ENCODE assay signal across 8 mouse cellular contexts in genomic region chr4:135856223-135857091, GRCm38 (mm10). TPM values are rescaled to one million over a fixed set of nuclear protein-coding genes. Genes with fewer than 3 reads are reported as not detected.
DNase-seq lines count a peak whose midpoint lies in the region; ATAC-seq and TF ChIP-seq lines count a peak whose summit lies in the region.

No protein-coding gene starts in this region.

- H3K9ac ChIP-seq in heart, postnatal 0 days (replicated peaks; ENCODE audit: low read depth, low read length): peak overlapping the region; percentile 90
- H3K9ac ChIP-seq in lung, embryonic 16.5 days (ENCODE audit: low read length): peak overlapping the region; percentile 88

- no peak; the same call in 1 of the 2 replicates for TF ChIP-seq EP300 in heart, postnatal 0 days (IDR thresholded peaks at IDR 0.05; ENCODE audit: low read depth)

- no peak for TF ChIP-seq CTCF in E14TG2a.4 (conservative IDR thresholded peaks at IDR 0.05; ENCODE audit: low read length)
- TF ChIP-seq CTCF in bone marrow, adult 2 months (IDR thresholded peaks at IDR 0.05; ENCODE audit: control insufficient read depth, insufficient read depth, low read length): no peak
- TF ChIP-seq CTCF in heart, postnatal 0 days (IDR thresholded peaks at IDR 0.05; ENCODE audit: low read depth): no peak

- TF ChIP-seq POLR2A in bone marrow, adult 2 months (IDR thresholded peaks at IDR 0.05; ENCODE audit: borderline replicate concordance, control insufficient read depth, low read depth, low read length): no peak

- peaks cover 55% of the 10 kb centered on the region for H3K4me1 ChIP-seq in E14TG2a.4 (replicated peaks; ENCODE audit: low read depth, low read length)
- H3K4me1 ChIP-seq in bone marrow, adult 2 months (ENCODE audit: control insufficient read depth, insufficient read depth, low read length): peaks cover 2% of the 10 kb centered on the region; the same call in 1 of the 2 replicates
- peaks cover 31% of the 10 kb centered on the region for H3K4me1 ChIP-seq in heart, postnatal 0 days (ENCODE audit: control insufficient read depth, insufficient read depth)
- H3K4me1 ChIP-seq in lung, embryonic 16.5 days (replicated peaks; ENCODE audit: control insufficient read depth, insufficient read depth, low read length): peaks cover 32% of the 10 kb centered on the region

- peak overlapping the region; percentile 83 for H3K4me2 ChIP-seq in heart, postnatal 0 days (ENCODE audit: low read depth, low read length)
- H3K4me2 ChIP-seq in lung, embryonic 16.5 days (ENCODE audit: low read depth, low read length): peak overlapping the region; percentile 76

- peak; percentile 74 for DNase-seq in heart, postnatal 0 days (ENCODE audit: low spot score)
- DNase-seq in kidney, postnatal 4 days: peak; percentile 77 to 88
- DNase-seq in retina, postnatal 1 day: peak; percentile 82
- peak; percentile 37 for DNase-seq in urinary bladder, postnatal 10 days (ENCODE audit: low spot score)

- peaks cover 36% of the 10 kb centered on the region for H3K36me3 ChIP-seq in E14TG2a.4 (ENCODE audit: insufficient read depth, low read length)
- H3K36me3 ChIP-seq in heart, postnatal 0 days (replicated peaks; ENCODE audit: control insufficient read depth, insufficient read depth, low read length): no peaks in the 10 kb centered on the region
- H3K36me3 ChIP-seq in lung, embryonic 16.5 days (ENCODE audit: control insufficient read depth, insufficient read depth, low read length): no peaks in the 10 kb centered on the region

- no peaks in the 10 kb centered on the region for H3K27me3 ChIP-seq in E14TG2a.4 (ENCODE audit: insufficient read depth, low read length)
- no peaks in the 10 kb centered on the region for H3K27me3 ChIP-seq in heart, postnatal 0 days (ENCODE audit: control insufficient read depth, insufficient read depth, low read length)
- no peaks in the 10 kb centered on the region for H3K27me3 ChIP-seq in lung, embryonic 16.5 days (ENCODE audit: control insufficient read depth, insufficient read depth, low read depth, low read length)

- H3K9me3 ChIP-seq in E14TG2a.4 (ENCODE audit: low read length): no peaks in the 10 kb centered on the region
- H3K9me3 ChIP-seq in heart, postnatal 0 days (replicated peaks; ENCODE audit: control insufficient read depth, low read length): no peaks in the 10 kb centered on the region
- H3K9me3 ChIP-seq in lung, embryonic 16.5 days (ENCODE audit: control insufficient read depth, low read length): no peaks in the 10 kb centered on the region

- peak; percentile 11 for ATAC-seq in erythroid progenitor cell, adult 5-6 weeks (replicated peaks; ENCODE audit: low FRiP score, poor library complexity, severe bottlenecking)
- ATAC-seq in heart, postnatal 0 days (ENCODE audit: insufficient read depth, low read depth): peak; percentile 75
- ATAC-seq in lung, embryonic 16.5 days (ENCODE audit: low read depth): peak; percentile 73

- under 1% methylated on average over 91 of the region's 91 CpGs for WGBS in bone marrow, adult 2 months
- under 1% methylated on average over 85 of the region's 91 CpGs for WGBS in heart, postnatal 0 days
- WGBS in lung, embryonic 16.5 days: under 1% methylated on average over 90 of the region's 91 CpGs

- H3K27ac ChIP-seq in bone marrow, adult 2 months (ENCODE audit: control insufficient read depth, insufficient read depth, low read depth, low read length, poor library complexity): peak overlapping the region; percentile 99
- H3K27ac ChIP-seq in heart, postnatal 0 days (ENCODE audit: low read depth): peak overlapping the region; percentile 98
- H3K27ac ChIP-seq in lung, embryonic 16.5 days (ENCODE audit: low read length): peak overlapping the region; percentile 99

- H3K4me3 ChIP-seq in E14TG2a.4 (replicated peaks; ENCODE audit: low read length): peak overlapping the region; percentile 96
- H3K4me3 ChIP-seq in bone marrow, adult 2 months (replicated peaks; ENCODE audit: control insufficient read depth, low read depth, low read length): peak overlapping the region; percentile 82
- H3K4me3 ChIP-seq in heart, postnatal 0 days (ENCODE audit: low read depth, low read length): peak overlapping the region; percentile 93
- peak overlapping the region; percentile 91 for H3K4me3 ChIP-seq in lung, embryonic 16.5 days (ENCODE audit: low read length)

RNA-seq across cellular contexts. Expression of gene Srsf10, which starts 0.9 kb away (rescaled TPM):
- polyA plus RNA-seq in bone marrow, adult 2 months (2011; ENCODE audit: insufficient read depth, insufficient read length, low replicate concordance, missing spikeins): 221 and 300 TPM in 2 replicates
- total RNA-seq in erythroid progenitor cell, adult 5-6 weeks (2015; ENCODE audit: low replicate concordance): 410 and 552 TPM in 2 replicates
- total RNA-seq in erythroid progenitor cell, adult 5-6 weeks (2017; ENCODE audit: low replicate concordance): 431 and 814 TPM in 2 replicates
- 51.8 and 63.6 TPM in 2 replicates for total RNA-seq in heart, postnatal 0 days (2014; rRNA removed; ENCODE audit: low replicate concordance)
- 97.0 and 102 TPM in 2 replicates for polyA plus RNA-seq in heart, postnatal 0 days (2015; fragmentation: Nextera tagmentation; extraction: Ambion mirVana)
- 245 and 264 TPM in 2 replicates for polyA plus RNA-seq in lung, embryonic 16.5 days (2015; fragmentation: Nextera tagmentation; extraction: Ambion mirVana)

RNA-seq across cellular contexts. Expression of gene Pnrc2, which starts 17.2 kb away (rescaled TPM):
- polyA plus RNA-seq in bone marrow, adult 2 months (2011; ENCODE audit: insufficient read depth, insufficient read length, low replicate concordance, missing spikeins): 37.3 and 38.3 TPM in 2 replicates
- 245 and 298 TPM in 2 replicates for total RNA-seq in erythroid progenitor cell, adult 5-6 weeks (2015; ENCODE audit: low replicate concordance)
- 215 and 282 TPM in 2 replicates for total RNA-seq in erythroid progenitor cell, adult 5-6 weeks (2017; ENCODE audit: low replicate concordance)
- total RNA-seq in heart, postnatal 0 days (2014; rRNA removed; ENCODE audit: low replicate concordance): 78.7 and 80.8 TPM in 2 replicates
- 107 and 111 TPM in 2 replicates for polyA plus RNA-seq in heart, postnatal 0 days (2015; fragmentation: Nextera tagmentation; extraction: Ambion mirVana)
- 217 and 224 TPM in 2 replicates for polyA plus RNA-seq in lung, embryonic 16.5 days (2015; fragmentation: Nextera tagmentation; extraction: Ambion mirVana)

RNA-seq across cellular contexts. Expression of gene Cnr2, which starts 38.7 kb away (rescaled TPM):
- 4.6 and 12.2 TPM in 2 replicates for polyA plus RNA-seq in bone marrow, adult 2 months (2011; ENCODE audit: insufficient read depth, insufficient read length, low replicate concordance, missing spikeins)
- 4.3 and 5.0 TPM in 2 replicates for total RNA-seq in erythroid progenitor cell, adult 5-6 weeks (2015; ENCODE audit: low replicate concordance)
- 1.7 and 3.4 TPM in 2 replicates for total RNA-seq in erythroid progenitor cell, adult 5-6 weeks (2017; ENCODE audit: low replicate concordance)
- total RNA-seq in heart, postnatal 0 days (2014; rRNA removed; ENCODE audit: low replicate concordance): 0.15 and 0.27 TPM in 2 replicates
- polyA plus RNA-seq in heart, postnatal 0 days (2015; fragmentation: Nextera tagmentation; extraction: Ambion mirVana): 0.36 and 0.44 TPM in 2 replicates
- 1.3 TPM in 2 replicates for polyA plus RNA-seq in lung, embryonic 16.5 days (2015; fragmentation: Nextera tagmentation; extraction: Ambion mirVana)

Comparison
In these comparisons a context has a peak if more than half of its experiments do, and no peak if none do; other contexts are left out.
1. Peak in every context shown above with its lines: DNase-seq, ATAC-seq, H3K4me3 ChIP-seq and H3K27ac ChIP-seq.
2. ATAC-seq: peak in every context shown above with its lines; median percentile 75 in heart, postnatal 0 days; 73 in lung, embryonic 16.5 days; 11 in erythroid progenitor cell, adult 5-6 weeks.